Mouse (Mus musculus) kidney, adult 9 months (tissue): ENCODE results near the gene Camsap2.

Experiments used
- DNase-seq: peaks from one replicate; pipeline ENCODE4 v3.0.0; 2022

Camsap2 gene

DNA sequence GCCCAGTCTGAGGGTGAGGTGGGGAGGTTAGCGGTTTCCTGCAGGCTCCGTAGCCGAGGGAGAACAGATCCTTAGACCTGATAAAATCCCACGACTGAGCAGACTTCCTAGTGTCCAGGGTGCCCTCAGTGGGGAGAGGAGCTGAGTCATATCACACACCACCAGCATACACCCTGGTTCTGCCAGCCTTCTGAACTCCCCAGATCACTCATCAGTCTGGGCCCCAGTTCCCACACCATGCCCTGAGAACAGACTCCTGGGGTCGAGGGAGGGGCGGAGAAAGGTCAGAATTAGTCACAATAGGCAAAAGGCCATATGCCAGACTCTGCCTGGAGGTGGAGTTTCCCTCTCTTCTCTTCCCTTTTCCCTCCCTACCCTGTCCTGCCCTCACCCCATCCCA lies 90.7 kb downstream of the Camsap2 start:
- DNase-seq: no peak

- no peak for DNase-seq
Observed at GRCm38 (mm10) chr1:136254503-136255065, 91.3 kb downstream of the Camsap2 start.

DNA sequence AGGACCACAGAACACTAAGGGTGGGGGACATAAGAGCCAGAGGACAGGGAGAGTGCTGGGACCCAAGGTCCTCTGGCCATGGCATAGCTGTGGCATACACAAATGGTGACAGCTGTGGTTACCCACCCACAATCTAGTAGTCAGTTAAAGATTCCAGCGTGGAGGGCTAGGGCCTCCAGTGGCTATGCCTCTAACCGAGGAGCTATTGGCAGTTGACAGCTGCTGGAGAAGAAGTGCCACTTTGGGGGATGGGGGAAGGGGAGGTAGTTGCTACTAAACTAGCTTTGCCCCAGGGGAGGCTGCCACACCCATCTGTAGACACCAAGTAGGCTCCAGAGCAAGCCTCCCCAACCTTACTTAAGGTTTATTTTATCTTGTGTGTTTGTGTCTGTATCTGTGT lies 92.4 kb downstream of the Camsap2 start:
- DNase-seq: no peak

- DNase-seq: no peak
Observed at GRCm38 (mm10) chr1:136249662-136250061, 96.2 kb downstream of the Camsap2 start.

- no peak for DNase-seq
Observed at GRCm38 (mm10) chr1:136247393-136247792, 98.5 kb downstream of the Camsap2 start.

- no peak for DNase-seq
Observed at GRCm38 (mm10) chr1:136244469-136244868, 101.4 kb downstream of the Camsap2 start.

DNA sequence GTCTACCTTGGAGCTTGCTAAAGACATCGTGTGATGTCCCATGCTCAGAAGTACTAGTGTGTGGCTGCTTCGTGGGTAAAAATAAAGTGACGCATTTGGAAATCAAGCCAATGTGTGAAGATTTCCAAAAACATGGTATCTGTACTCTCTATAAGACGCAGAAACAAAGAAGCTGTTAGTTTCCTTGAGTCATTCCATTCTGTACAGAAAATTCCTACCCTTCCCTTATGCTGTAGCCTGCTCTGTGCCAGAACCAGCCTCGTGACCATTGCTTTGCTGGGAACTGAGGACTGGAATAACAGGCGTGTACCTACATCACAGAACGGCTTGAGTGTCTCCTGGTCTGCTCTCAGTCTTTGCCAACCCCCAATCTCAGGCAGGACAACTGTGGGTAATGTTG lies 104.1 kb downstream of the Camsap2 start:
- DNase-seq: no peak

DNA sequence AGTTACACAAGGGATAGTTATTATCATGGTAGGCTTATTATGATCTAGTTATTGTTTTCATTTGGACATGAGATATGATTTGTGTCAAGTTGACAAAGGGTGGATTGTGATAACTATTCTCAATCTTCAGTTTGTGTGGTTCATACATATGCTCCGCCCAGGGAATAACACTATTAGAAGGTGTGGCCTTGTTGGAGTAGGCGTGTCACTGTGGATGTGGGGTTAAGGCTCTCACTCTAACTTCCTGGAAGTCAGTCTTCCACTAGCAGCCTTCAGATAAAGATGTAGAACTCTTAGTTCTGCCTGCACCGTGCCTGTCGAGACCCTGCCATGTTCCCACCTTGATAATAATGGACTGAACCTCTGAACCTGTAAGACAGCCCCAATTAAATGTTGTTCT lies 107.4 kb downstream of the Camsap2 start:
- DNase-seq: no peak

DNA sequence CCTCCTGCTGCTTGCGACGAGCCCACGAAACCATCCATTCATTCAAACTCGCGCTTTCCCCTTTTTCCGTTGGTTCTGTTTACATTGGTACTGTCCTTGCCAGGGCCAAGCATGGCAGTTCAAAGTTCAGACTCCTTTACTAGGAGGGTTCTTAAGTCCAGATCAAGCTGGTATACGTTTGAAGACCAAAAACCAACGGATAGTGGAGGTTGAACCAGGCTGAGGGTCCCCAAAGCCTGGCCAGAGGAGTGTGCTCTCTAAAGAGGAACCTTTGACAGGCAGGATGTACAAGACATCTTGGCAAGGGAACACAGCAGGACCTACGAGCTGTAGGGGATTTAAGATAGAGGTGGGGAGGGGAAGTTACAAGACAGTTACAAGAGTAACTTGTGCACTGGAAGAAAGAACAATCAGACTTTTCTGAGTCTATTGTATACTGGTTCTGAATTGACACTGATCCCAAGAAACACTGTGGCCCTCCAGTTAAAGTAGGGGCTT lies 111.3 kb downstream of the Camsap2 start:
- no peak for DNase-seq

- DNase-seq: peak; percentile 29
Observed at GRCm38 (mm10) chr1:136233892-136234594, 111.9 kb downstream of the Camsap2 start, which contains the start of gene Inava. TSS of gene Inava (minus strand) at chr1:136234264.

GRCm38 (mm10) chr1:136232986-136233790 lies 112.7 kb downstream of the Camsap2 start:
- no peak for DNase-seq

- no peak for DNase-seq
Observed at GRCm38 (mm10) chr1:136232285-136232926, 113.5 kb downstream of the Camsap2 start.

- DNase-seq: no peak
Observed at GRCm38 (mm10) chr1:136231596-136231995, 114.3 kb downstream of the Camsap2 start.

DNA sequence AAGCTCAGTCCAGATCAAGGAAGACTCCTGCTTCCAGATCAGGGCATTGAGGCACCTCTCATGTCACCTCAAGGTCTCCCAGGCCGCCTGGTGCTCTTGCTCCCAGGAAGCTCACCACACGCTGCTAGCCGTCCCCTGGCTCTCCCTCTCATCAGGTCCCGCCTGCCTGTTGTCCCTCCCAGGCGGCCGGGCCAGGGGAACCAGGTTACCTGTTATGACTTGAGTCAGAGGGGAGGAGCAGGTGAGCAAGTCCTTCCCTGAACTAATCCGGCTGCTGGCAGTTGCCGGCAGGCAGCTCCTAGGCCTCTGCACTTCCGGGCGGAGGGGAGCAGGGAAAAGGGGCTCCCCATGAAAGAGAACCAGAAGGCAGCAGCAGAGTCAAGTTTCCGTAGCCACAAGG lies 115.7 kb downstream of the Camsap2 start:
- DNase-seq: peak; percentile 82

GRCm38 (mm10) chr1:136229040-136229373 lies 116.9 kb downstream of the Camsap2 start:
- peak; percentile 83 for DNase-seq

GRCm38 (mm10) chr1:136228328-136229039 lies 117.4 kb downstream of the Camsap2 start:
- DNase-seq: peak; percentile 88

- peak; percentile 96 for DNase-seq
Observed at GRCm38 (mm10) chr1:136227870-136228269, 118.0 kb downstream of the Camsap2 start.

- no peak for DNase-seq
Observed at GRCm38 (mm10) chr1:136226626-136227025, 119.3 kb downstream of the Camsap2 start.

DNA sequence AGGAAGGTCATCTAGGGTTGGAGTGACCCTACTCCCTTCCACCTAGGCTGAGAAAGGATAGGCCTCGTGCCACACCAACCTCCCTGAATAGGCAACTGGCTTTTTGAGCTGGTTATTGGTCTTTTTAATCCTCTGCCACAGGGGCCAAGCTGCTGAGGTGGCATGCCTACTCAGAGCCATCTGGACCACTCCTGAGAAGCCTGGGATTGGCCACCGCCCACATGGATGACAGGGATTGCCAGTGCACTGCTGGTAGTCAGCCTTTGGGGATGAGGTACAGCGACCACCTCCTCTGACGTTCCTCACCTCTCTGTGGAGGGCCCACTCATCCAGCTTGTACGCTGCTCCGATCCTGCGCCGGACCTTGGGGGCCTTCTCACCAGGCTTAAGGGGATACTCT lies 120.1 kb downstream of the Camsap2 start:
- DNase-seq: no peak

- no peak for DNase-seq
Observed at GRCm38 (mm10) chr1:136223758-136224342, 122.1 kb downstream of the Camsap2 start.

GRCm38 (mm10) chr1:136222386-136222785 lies 123.5 kb downstream of the Camsap2 start:
- peak; percentile 60 for DNase-seq
